ENCODE assay signal across 10 mouse cellular contexts in the genomic region with DNA sequence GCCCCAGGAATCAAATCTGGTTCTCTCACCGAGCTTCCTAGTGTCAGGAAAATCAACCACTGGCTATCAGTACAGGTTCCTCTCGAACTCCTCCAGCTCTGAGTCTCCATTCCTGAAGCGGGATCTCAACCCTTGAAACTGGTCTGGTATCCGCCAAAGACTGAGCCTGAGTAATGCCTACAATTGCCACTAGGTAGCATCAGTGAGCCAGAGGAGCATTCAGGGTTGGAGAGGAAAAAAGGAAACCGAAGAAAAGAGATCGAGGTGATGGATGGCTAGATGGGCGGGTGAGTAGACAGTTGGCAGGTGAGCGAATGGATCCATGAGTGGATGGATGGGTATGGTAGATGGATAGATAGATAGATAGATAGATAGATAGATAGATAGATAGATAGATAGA. TPM values are rescaled to one million over a fixed set of nuclear protein-coding genes. Genes with fewer than 3 reads are reported as not detected.
DNase-seq lines count a peak whose midpoint lies in the region; ATAC-seq and TF ChIP-seq lines count a peak whose summit lies in the region.
"Had no signal": no experiment of that assay in that cellular context is flagged by ENCODE, and none has a peak within 500 bp of the region (broad histone marks: within the 10 kb centered on the region; RNA-seq: fewer than 3 reads in every experiment).

No protein-coding gene starts in this region.

- no peak overlapping the region for H3K27ac ChIP-seq in limb, embryonic 11.5 days (replicated peaks; ENCODE audit: low read depth, low read length)
- H3K27ac ChIP-seq: heart, embryonic 15.5 days had no signal

- H3K4me1 ChIP-seq in limb, embryonic 11.5 days (ENCODE audit: control insufficient read depth, insufficient read depth, low read length) = no peaks in the 10 kb centered on the region

- in situ Hi-C loops in Patski (cut with MboI; ENCODE audit: low pct_unique_long_range_greater_than_20kb) = loop anchor here (5.0 to 25.0 kb wide), 3 partner anchors 214 to 786 kb away; no protein-coding TSS in a partner anchor

- H3K36me3 ChIP-seq in limb, embryonic 11.5 days (ENCODE audit: control insufficient read depth, insufficient read depth, low read length) = no peaks in the 10 kb centered on the region
- H3K36me3 ChIP-seq: heart, embryonic 15.5 days had no signal

- H3K4me3 ChIP-seq in limb, embryonic 11.5 days (ENCODE audit: low read depth, low read length) = no peak overlapping the region
- H3K4me3 ChIP-seq: heart, embryonic 15.5 days had no signal

- H3K9ac ChIP-seq in limb, embryonic 11.5 days (ENCODE audit: low read length) = no peak overlapping the region
- H3K9ac ChIP-seq: heart, embryonic 15.5 days had no signal

- peaks cover 6% of the 10 kb centered on the region for H3K27me3 ChIP-seq in Patski
- no peaks in the 10 kb centered on the region for H3K27me3 ChIP-seq in limb, embryonic 11.5 days (ENCODE audit: control insufficient read depth, insufficient read depth, low read length)
- H3K27me3 ChIP-seq: heart, embryonic 15.5 days had no signal

- peak; percentile 78 for ATAC-seq in Patski
- no peak for ATAC-seq in limb, embryonic 11.5 days (ENCODE audit: insufficient number of reproducible peaks, low FRiP score, low TSS enrichment, low read depth)
- peak; percentile 87 for ATAC-seq in neutrophil, adult 5-6 weeks (ENCODE audit: extremely low read depth, insufficient number of reproducible peaks, low FRiP score, poor library complexity, severe bottlenecking)

- no peaks in the 10 kb centered on the region for H3K9me3 ChIP-seq in limb, embryonic 11.5 days (ENCODE audit: control insufficient read depth, low read length)
- H3K9me3 ChIP-seq: heart, embryonic 15.5 days had no signal

- POLR2A ChIA-PET in Patski (lab: Charles Lee) = interaction anchor here (1.4 kb wide), 1 partner anchor 10 kb away, joined by 3 read pairs; no protein-coding TSS in a partner anchor

- peak; percentile 56 to 63 for DNase-seq in left cerebral cortex, adult 18-20 months (ENCODE audit: low spot score in 2 of 2)
- no peak for DNase-seq in left cerebral cortex, adult 11 months (ENCODE audit: low spot score)
- no peak for DNase-seq in Patski (ENCODE audit: low read depth, low spot score)
- peak; percentile 16 to 53 for DNase-seq in cerebellum, postnatal 25 days
- peak; percentile 52 to 59 for DNase-seq in heart, postnatal 36 days
- peak; percentile 62 for DNase-seq in limb, embryonic 11.5 days (ENCODE audit: low spot score)
- DNase-seq in thymus, postnatal 36 days = peak; percentile 70 to 77

- TF ChIP-seq CTCF in Patski (IDR thresholded peaks at IDR 0.05) = peak; percentile 91

- 47% methylated on average over 8 of the region's 8 CpGs for WGBS in limb, embryonic 11.5 days

- no peak overlapping the region for H3K4me2 ChIP-seq in limb, embryonic 11.5 days (ENCODE audit: low read depth, severe bottlenecking)
- H3K4me2 ChIP-seq: heart, embryonic 15.5 days had no signal

- CTCF ChIA-PET in Patski (lab: Charles Lee) = interaction anchor here (0.8 to 1.4 kb wide), 4 partner anchors 9 to 58 kb away, joined by 3 to 4 read pairs (median 4); no protein-coding TSS in a partner anchor

- intact Hi-C loops in heart, postnatal 36 days (cut with DNase I) = loop anchor here (2.0 to 5.0 kb wide), 2 partner anchors 214 to 229 kb away; no protein-coding TSS in a partner anchor

RNA-seq across cellular contexts. Expression of a gene that starts 40.2 kb away (rescaled TPM):
- under 1 TPM in 1 of 2 experiments, not detected in 1; 0.19 TPM for total RNA-seq in left cerebral cortex, adult 18-20 months (2021)
- polyA plus RNA-seq in Patski (2021) = not detected
- not detected for total RNA-seq in heart, postnatal 36 days (2021)
- not detected in 2 replicates for polyA plus RNA-seq in limb, embryonic 11.5 days (2014; fragmentation: Nextera tagmentation; extraction: Ambion mirVana)
- 1.5 and 4.5 TPM in 2 replicates for total RNA-seq in neutrophil, adult 5-6 weeks (2017)
- polyA plus RNA-seq: stomach, embryonic 16.5 days had no signal

Comparison
In these comparisons a context has a peak if more than half of its experiments do, and no peak if none do; other contexts are left out.
1. DNase-seq: peak in left cerebral cortex, adult 18-20 months (2 of 2), cerebellum, postnatal 25 days (2 of 2), heart, postnatal 36 days (2 of 2), limb, embryonic 11.5 days (single experiment) and thymus, postnatal 36 days (2 of 2); none in left cerebral cortex, adult 11 months (single experiment) and Patski (single experiment).